Mouse (Mus musculus) thymus, adult 2 months (tissue): Measurements from ENCODE around the gene Tmem248.

ENCODE experiments used
- CTCF ChIP-seq: fragments of 200-500 bp; IDR thresholded peaks from 2 replicates; pipeline ENCODE4 v1.5.1; 2012; ENCODE audit warnings: mild to moderate bottlenecking, control low read depth, low read length, moderate library complexity, borderline replicate concordance; ENCODE audit not compliant: control insufficient read depth, poor library complexity, insufficient read depth; ENCODE audit errors: extremely low read depth
- POLR2A ChIP-seq: fragments of 200-500 bp; IDR thresholded peaks from 2 replicates; pipeline ENCODE4 v1.6.1; 2012; ENCODE audit warnings: mild to moderate bottlenecking, low read length, control low read depth, moderate library complexity; ENCODE audit not compliant: control insufficient read depth, poor library complexity, insufficient read depth; ENCODE audit errors: extremely low read depth

DNA sequence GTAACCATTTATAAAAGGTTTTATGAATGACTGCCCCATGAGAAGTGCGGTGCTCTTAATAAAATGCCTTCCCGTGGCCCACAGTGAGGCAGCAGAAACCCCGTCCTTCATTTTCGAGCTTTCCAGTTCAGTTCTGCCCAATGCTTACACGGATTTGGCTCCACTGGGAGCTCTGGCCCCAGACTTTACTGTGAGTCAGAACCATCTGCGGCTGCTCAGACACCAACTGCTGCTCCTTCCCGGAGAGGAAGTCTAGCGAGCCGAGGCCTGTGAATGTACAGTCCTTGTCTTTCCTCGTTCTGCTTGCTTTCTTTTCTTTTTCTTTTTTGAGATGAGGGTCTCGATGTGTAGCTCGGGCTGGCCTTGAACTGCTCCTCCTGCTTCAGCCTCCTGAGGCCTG, 73.9 kb downstream of the Tmem248 start:
- TF ChIP-seq CTCF (no peak), POLR2A (no peak)
